Mouse (Mus musculus): ENCODE measurements at regions not wholly inside any gene's neighbourhood (a gene's known extent, or its start where the extent isn't known, plus 50 kb on each side); places are given as distances from the start of the nearest gene placed in this dataset.
A peak's percentile ranks its signal among the peaks of the same experiment; 100 is the strongest.

DNA sequence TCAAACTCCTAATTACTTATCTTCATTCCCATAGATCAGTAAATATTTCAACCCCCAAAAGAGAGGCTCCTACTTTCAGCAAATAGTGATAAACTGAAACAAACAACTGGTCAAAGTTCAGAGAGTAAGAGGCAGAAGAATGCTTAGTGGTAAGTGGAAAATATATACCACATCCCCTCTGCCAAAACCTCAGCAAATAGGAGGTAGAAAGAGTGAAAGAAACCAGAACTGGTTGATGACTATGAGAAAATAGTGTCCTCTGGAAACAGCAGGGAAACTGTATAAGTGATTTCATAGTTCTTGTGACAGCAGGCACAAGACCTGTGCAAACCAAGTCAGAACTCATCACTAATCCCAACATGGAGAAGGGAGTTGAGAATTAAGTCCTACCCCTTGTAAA is 980.8 kb upstream of the Cited2 start:
- no peak for DNase-seq (ENCODE audit: low spot score in 2 of 2)

- no peak for DNase-seq (ENCODE audit: low spot score in 2 of 2)
Observed at GRCm38 (mm10) chr10:16751546-16751945, 971.5 kb upstream of the Cited2 start.

DNA sequence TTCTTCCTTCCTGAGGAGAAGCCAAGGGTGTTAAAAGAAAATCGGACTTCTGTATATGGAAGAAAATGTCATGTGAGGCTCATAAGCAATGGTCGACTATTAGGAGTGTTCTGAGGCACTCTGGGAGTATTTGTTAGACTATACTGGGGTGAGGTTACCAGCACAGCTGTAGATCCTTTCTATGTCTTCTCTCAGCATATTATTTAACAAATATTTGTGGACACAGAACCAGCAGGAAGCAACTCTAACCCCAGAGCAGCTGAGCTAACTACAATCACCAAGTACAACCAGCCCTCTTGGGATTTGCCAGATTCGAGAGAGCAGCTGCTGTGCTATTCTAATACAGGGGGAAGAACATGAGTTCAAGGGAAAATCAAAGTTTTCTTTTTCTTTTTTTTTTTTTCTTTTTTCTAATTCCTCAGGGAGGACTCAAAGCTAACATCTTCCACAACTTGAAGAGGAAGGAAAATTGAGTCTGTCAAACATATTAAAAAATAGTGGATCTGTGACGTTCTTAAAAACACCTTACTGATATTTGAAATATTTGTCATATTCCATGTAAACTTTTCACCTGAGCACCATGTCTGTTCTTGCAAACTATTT is 933.3 kb upstream of the Cited2 start:
- DNase-seq (ENCODE audit: low spot score in 2 of 2) = peak in 1 of 2 experiments; percentile 9

DNA sequence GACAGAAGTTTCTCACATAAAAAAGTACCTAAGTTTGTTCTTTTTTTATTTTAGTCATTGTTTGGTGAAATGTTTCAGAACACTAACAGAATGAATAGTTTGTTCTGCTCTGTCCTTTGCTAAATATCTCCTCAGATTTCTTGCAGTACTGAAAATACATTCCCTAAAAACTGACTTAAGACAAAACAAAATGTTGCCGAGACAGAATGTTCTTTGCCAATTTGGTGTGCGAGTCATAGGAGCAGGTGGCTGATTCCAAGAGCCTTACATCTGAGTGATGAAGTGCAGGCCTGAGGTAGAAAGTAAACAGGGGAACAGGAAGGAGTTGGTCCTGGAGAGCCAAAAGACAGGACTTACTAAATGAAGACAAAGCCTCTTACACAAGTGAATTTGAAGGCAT is 919.0 kb upstream of the Cited2 start:
- no peak for DNase-seq (ENCODE audit: low spot score in 2 of 2)

GRCm38 (mm10) chr10:16810716-16811115 is 912.3 kb upstream of the Cited2 start:
- DNase-seq (ENCODE audit: low spot score in 2 of 2) = no peak

GRCm38 (mm10) chr10:16814013-16814412 is 909.0 kb upstream of the Cited2 start:
- DNase-seq (ENCODE audit: low spot score in 2 of 2) = no peak

DNA sequence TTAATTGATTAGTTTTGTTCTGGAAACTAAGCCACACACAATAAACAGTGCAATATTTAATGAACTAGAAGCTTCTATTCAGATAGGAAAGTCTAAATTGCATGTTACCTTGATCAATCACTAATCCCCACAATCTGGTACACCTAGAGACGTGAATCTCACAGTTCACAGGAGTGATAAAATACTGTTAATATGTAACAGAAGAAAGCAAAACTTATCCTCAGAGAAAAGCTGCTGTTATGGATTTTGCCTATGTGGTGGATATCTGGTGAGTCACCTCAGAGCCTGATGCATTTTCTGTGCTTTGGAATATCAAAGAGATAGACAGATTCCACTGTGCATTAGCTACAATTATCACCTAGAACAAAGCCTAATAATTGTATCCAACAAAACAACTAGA is 861.5 kb upstream of the Cited2 start:
- DNase-seq (ENCODE audit: low spot score in 2 of 2) = no peak

- DNase-seq (ENCODE audit: low spot score in 2 of 2) = peak in 1 of 2 experiments; percentile 2
Observed at GRCm38 (mm10) chr10:16866914-16867313, 856.1 kb upstream of the Cited2 start.

DNA sequence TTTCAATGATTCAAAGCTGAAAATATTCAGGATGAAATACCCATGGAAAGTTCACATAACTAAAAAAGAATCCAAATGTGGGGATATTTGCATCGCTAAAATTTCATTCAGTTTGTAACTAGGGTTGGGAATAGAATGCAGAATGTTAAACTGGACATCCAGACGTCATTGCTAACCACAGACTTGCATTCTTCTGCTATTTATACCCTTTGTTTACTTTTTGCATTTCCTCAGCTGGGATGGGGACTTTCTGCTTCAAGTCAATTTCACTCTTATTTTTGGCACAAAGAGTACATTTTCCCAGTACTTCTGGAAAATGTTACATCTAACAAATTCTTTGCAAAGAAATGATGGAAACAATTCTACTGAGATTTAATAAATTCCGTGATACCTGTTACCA is 848.9 kb upstream of the Cited2 start:
- no peak for DNase-seq (ENCODE audit: low spot score in 2 of 2)

DNA sequence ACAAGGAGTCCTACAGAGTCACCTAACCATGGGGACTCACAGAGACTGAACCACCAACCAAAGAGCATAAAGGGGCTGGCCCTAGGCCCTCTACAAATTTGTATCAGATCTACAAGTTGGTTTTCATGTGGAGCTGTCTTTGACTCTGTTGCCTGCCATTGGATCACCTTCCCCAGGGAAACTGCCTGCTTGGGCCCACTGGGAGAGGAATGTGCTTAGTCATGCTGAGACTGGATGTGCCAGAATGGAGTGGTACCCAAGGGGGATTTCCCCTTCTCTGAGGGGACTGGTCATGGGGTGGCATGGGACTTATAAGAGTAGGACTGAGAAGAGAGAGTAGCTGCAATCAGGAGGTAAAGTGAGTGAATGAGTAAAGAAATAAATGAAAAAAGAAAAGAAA is 844.8 kb upstream of the Cited2 start:
- DNase-seq (ENCODE audit: low spot score in 2 of 2) = no peak

GRCm38 (mm10) chr10:16893316-16893715 is 829.7 kb upstream of the Cited2 start:
- no peak for DNase-seq (ENCODE audit: low spot score in 2 of 2)

- DNase-seq (ENCODE audit: low spot score in 2 of 2) = no peak
Observed at GRCm38 (mm10) chr10:16895332-16895731, 827.7 kb upstream of the Cited2 start.

DNA sequence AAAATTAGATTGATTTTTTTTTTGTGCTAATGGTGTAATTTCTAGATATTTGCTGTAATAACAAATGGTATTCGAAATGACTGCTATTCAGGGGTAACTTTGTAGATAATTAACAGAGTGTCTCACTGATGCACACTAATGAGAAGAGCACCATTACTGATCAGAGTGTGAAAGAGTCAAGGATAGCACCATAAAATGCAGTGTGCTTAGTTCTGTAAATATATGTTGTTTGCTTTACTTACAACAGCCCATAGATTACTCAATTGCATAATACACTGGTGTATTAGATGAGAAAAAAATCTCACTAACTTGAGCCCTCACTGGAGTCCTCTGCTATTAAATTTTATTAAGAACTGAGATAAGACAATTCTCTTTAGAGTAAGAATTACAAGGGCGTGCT is 800.1 kb upstream of the Cited2 start:
- no peak for DNase-seq (ENCODE audit: low spot score in 2 of 2)

DNA sequence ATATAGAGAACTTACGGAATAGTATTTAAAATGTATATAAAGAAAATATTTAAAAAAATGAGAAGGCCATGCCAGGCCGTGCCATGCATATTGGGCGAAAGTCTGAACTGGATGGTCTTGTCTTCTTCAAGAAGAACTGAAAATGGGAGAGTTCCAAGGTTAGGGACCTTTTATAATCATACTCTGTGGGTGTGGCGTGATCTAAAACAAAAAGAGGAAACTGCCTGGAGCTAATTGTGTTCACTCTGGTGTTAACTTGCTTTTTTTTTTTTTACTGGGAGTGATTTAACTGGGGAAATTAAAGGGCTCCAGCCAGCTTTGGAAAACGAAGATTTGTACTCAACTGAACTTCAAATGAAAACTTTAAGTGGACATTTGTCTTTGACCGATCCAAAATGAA is 799.2 kb upstream of the Cited2 start:
- no peak for DNase-seq (ENCODE audit: low spot score in 2 of 2)

DNA sequence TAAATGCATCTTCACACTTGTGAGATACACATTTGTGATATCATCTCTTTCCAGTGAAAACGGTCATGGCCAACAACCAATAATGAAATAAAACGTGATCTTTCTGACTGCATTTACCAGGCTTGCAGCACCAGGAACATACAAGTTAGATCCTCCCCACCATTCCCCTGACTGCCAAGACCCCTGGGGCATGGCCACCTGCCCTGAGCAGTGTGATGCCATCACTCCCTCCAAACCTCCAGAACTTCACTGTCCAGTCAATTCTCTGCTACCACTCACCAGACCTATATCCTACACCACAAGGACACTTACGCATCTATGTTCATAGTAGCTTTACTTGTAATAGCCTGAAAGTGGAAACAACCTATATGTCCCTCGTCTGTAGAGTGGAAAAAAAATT is 785.3 kb upstream of the Cited2 start:
- no peak for DNase-seq (ENCODE audit: low spot score in 2 of 2)

DNA sequence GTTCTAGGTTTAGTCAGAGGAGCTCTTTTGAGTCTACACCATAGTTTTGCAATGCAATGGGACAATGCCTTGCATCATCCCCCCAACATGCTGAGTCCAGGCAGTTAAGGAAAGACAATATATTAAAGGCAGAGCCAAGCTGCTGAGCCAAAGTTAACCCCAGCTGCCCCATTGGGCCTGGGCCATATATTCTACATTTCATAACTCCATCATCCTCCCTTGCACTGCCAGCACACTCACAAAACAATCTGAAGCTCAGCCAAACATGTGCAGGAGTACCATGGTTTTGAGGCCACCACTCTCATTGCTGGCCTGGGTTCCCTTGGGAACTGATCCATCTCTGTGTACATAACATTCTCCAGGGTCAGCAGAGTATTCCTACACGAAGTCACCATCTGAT is 771.4 kb upstream of the Cited2 start:
- no peak for DNase-seq (ENCODE audit: low spot score in 2 of 2)

- no peak for DNase-seq (ENCODE audit: low spot score in 2 of 2)
Observed at GRCm38 (mm10) chr10:16960971-16961370, 762.0 kb upstream of the Cited2 start.

- DNase-seq (ENCODE audit: low spot score in 2 of 2) = no peak
Observed at GRCm38 (mm10) chr10:16962463-16962862, 760.6 kb upstream of the Cited2 start.

DNA sequence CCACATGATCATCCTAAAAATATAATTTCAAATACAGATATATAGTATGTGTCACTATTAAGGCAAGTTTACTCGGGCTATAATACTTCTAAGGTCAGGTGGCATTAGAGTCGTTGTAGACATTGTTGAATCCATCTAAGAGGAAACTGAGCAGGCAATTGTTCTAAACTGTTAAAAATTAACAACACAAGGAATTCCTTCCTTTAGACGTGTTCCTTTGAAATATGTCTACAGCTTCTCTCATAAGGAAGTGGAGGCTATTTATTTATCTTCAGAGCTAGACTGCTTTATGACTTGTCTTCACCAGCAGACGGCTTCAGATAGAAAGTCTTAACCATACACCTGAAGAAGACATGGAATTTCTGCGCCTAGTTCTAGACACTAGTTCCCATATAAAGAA is 744.2 kb upstream of the Cited2 start:
- no peak for DNase-seq (ENCODE audit: low spot score in 2 of 2)

DNA sequence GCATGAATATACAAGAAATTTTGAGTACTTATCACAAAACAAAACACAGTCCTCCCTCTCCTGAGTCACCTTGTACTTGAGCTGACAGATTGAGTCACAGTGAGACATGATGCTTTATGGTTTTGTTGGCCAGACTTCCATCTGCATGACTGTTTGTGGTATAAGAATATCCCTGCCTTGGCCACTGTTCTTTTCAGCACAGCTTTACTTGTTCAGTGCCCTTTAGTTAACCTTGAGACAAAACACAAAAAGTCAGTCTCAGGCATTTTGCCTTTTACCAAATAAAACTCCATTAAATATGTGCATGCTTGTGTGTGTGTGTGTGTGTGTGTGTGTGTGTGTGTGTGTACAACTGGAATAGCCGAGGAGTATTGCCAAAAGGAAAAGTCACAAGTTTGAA is 732.8 kb upstream of the Cited2 start:
- DNase-seq (ENCODE audit: low spot score in 2 of 2) = no peak

DNA sequence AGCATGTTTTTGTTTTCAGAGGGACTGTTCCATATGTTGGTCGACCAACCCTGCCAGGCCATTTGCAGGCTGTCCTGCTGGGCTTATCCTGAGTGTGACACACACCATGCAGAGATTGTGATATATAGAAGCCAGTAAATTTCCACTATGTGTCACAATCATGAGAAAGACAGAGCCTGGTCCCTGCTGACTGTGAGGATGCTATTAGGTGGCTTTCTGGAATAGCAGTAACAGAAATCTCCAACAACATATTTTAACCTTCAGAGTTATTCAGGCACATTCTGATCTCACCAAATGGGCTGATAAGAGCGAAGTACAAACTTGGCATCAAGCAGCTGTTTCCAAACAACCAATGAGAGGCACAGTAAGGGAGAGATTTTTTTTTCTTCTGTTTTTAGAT is 729.2 kb upstream of the Cited2 start:
- DNase-seq (ENCODE audit: low spot score in 2 of 2) = no peak

- no peak for DNase-seq (ENCODE audit: low spot score in 2 of 2)
Observed at GRCm38 (mm10) chr10:16994526-16994925, 728.5 kb upstream of the Cited2 start.

- no peak for DNase-seq (ENCODE audit: low spot score in 2 of 2)
Observed at GRCm38 (mm10) chr10:16995010-16995409, 728.0 kb upstream of the Cited2 start.

DNA sequence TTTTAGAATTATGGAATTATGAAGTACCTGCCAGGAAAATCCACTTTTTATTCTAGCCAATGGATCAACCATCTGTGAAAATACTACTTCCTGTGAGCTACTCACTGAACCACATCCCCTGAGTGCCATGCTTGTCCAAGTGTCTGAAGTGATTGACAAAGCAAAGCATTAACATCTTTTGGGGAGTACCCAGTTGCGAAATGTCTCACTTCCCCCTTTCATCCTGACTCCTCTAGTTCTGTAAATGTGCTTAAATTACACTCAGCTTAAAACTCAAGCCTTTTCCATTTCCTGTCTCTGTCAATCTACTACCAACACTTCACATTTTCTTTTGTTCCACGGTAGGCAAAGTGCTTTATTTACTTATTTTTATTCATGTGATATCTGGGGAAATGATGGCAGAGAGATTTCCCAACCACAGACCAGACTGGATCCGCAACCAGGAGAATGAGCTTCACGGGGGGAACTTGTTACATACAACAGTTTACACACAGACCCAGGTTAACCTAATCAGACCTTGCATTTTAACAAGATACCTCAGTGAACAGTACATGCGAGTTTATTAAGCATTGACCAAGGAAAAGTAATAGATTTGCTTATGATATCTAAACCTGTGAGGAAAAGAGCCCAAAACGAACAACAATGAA is 726.1 kb upstream of the Cited2 start:
- peak; percentile 40 to 64 for DNase-seq (ENCODE audit: low spot score in 2 of 2)
